Mouse (Mus musculus): ENCODE measurements at regions not wholly inside any gene's neighbourhood (a gene's known extent, or its start where the extent isn't known, plus 50 kb on each side); places are given as distances from the start of the nearest gene placed in this dataset.

DNA sequence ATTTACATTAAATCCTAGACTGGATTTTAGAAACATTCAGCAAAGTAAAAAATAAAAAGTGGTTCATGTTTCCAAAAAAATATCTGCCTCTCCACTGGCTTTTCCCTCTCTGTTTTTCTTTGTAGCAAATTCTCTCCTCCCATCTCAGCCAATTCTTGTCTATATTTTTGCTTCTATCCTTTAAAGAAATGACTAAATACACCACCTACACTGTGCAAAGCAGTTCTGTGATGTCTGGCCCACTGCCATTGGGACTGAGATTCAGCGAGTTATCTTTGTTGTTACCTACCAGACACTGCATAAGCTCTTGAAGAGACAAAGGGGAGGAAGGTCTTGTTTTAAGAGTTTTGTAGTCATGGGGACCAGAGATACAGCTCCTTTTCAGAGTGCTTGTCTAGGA lies 835.8 kb upstream of the Klhl29 start:
- H3K9me3 ChIP-seq (ENCODE audit: control insufficient read depth), result no peaks in the 10 kb centered on the region
- TF ChIP-seq CTCF (IDR thresholded peaks at IDR 0.05; ENCODE audit: low read depth), result no peak
- no peaks in the 10 kb centered on the region for H3K27me3 ChIP-seq (replicated peaks; ENCODE audit: control insufficient read depth, insufficient read depth, low read length)
- H3K4me2 ChIP-seq (replicated peaks; ENCODE audit: low read depth), result no peak overlapping the region
- H3K4me1 ChIP-seq (replicated peaks; ENCODE audit: control insufficient read depth, insufficient read depth, low read length), result no peaks in the 10 kb centered on the region
- 59% methylated on average over 1 of the region's 1 CpGs for WGBS
- no peak for ATAC-seq
- no peaks in the 10 kb centered on the region for H3K36me3 ChIP-seq (ENCODE audit: control insufficient read depth, insufficient read depth)
- no peak overlapping the region for H3K4me3 ChIP-seq (ENCODE audit: low read depth, low read length)
- no peak overlapping the region for H3K9ac ChIP-seq (ENCODE audit: low read depth, low read length)
- H3K27ac ChIP-seq (ENCODE audit: low read depth, low read length), result no peak overlapping the region

DNA sequence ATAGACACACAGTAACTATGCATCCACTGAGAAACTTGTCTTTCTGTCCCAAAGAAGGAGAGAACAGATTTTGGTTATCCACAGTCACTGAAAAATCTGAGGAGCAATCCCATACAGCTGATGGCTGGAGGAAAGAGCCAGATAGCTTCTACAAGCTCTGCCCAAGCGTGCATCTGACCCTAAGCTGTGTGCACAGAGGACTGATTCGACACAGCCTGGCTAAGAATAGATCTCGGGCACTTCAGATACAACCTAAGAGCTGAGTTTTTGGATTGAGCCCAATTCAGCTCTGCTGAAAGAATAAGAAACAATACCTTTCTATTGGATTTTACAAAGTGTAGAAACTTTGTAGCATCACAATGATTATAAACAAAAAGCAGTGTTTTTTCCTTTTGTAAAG lies 813.8 kb upstream of the Klhl29 start:
- Histone ChIP-seq H3K4me3 (ENCODE audit: low read depth, low read length) (no peak overlapping the region), H3K27me3 (replicated peaks; ENCODE audit: control insufficient read depth, insufficient read depth, low read length) (no peaks in the 10 kb centered on the region), H3K9ac (ENCODE audit: low read depth, low read length) (no peak overlapping the region), H3K9me3 (ENCODE audit: control insufficient read depth) (no peaks in the 10 kb centered on the region), H3K4me2 (replicated peaks; ENCODE audit: low read depth) (no peak overlapping the region), H3K27ac (ENCODE audit: low read depth, low read length) (no peak overlapping the region), H3K36me3 (ENCODE audit: control insufficient read depth, insufficient read depth) (no peaks in the 10 kb centered on the region), H3K4me1 (replicated peaks; ENCODE audit: control insufficient read depth, insufficient read depth, low read length) (no peaks in the 10 kb centered on the region)
- no peak for TF ChIP-seq CTCF (IDR thresholded peaks at IDR 0.05; ENCODE audit: low read depth)
- 56% methylated on average over 3 of the region's 3 CpGs for WGBS
- no peak for ATAC-seq

DNA sequence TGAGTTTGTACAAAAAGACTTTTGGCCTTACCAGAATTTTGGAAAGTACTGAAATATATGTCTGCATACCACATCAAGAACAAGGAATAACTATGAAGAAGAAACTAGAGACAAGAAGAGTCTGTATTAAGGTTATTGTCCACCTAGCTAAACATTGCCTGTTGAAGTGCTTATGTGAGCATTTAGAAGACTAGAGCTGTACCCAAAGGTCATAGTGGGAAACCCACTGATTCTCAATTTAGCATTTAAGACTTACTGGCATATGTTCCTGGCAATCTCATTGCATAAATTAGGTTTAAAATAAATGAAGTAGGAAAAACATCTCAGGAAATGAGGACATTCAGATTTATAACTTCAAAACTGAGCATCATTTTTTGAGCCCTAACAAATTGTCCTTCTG lies 793.3 kb upstream of the Klhl29 start:
- Histone ChIP-seq H3K4me1 (replicated peaks; ENCODE audit: control insufficient read depth, insufficient read depth, low read length) (no peaks in the 10 kb centered on the region), H3K9me3 (ENCODE audit: control insufficient read depth) (no peaks in the 10 kb centered on the region), H3K4me3 (ENCODE audit: low read depth, low read length) (no peak overlapping the region), H3K9ac (ENCODE audit: low read depth, low read length) (no peak overlapping the region), H3K4me2 (replicated peaks; ENCODE audit: low read depth) (no peak overlapping the region), H3K27ac (ENCODE audit: low read depth, low read length) (no peak overlapping the region), H3K27me3 (replicated peaks; ENCODE audit: control insufficient read depth, insufficient read depth, low read length) (no peaks in the 10 kb centered on the region), H3K36me3 (ENCODE audit: control insufficient read depth, insufficient read depth) (no peaks in the 10 kb centered on the region)
- no peak for TF ChIP-seq CTCF (IDR thresholded peaks at IDR 0.05; ENCODE audit: low read depth)
- ATAC-seq, result no peak

GRCm38 (mm10) chr12:6154287-6154686 lies 778.8 kb upstream of the Klhl29 start:
- Histone ChIP-seq H3K9ac (ENCODE audit: low read depth, low read length) (no peak overlapping the region), H3K4me2 (replicated peaks; ENCODE audit: low read depth) (no peak overlapping the region), H3K9me3 (ENCODE audit: control insufficient read depth) (no peaks in the 10 kb centered on the region), H3K36me3 (ENCODE audit: control insufficient read depth, insufficient read depth) (no peaks in the 10 kb centered on the region), H3K27ac (ENCODE audit: low read depth, low read length) (no peak overlapping the region), H3K4me3 (ENCODE audit: low read depth, low read length) (no peak overlapping the region), H3K27me3 (replicated peaks; ENCODE audit: control insufficient read depth, insufficient read depth, low read length) (no peaks in the 10 kb centered on the region), H3K4me1 (replicated peaks; ENCODE audit: control insufficient read depth, insufficient read depth, low read length) (no peaks in the 10 kb centered on the region)
- ATAC-seq, result no peak
- no peak for TF ChIP-seq CTCF (IDR thresholded peaks at IDR 0.05; ENCODE audit: low read depth)
- 74% methylated on average over 2 of the region's 2 CpGs for WGBS

GRCm38 (mm10) chr12:6151476-6151875 lies 776.0 kb upstream of the Klhl29 start:
- ATAC-seq, result no peak
- Histone ChIP-seq H3K27me3 (replicated peaks; ENCODE audit: control insufficient read depth, insufficient read depth, low read length) (no peaks in the 10 kb centered on the region), H3K4me2 (replicated peaks; ENCODE audit: low read depth) (no peak overlapping the region), H3K27ac (ENCODE audit: low read depth, low read length) (no peak overlapping the region), H3K4me1 (replicated peaks; ENCODE audit: control insufficient read depth, insufficient read depth, low read length) (no peaks in the 10 kb centered on the region), H3K36me3 (ENCODE audit: control insufficient read depth, insufficient read depth) (no peaks in the 10 kb centered on the region), H3K9ac (ENCODE audit: low read depth, low read length) (no peak overlapping the region), H3K4me3 (ENCODE audit: low read depth, low read length) (no peak overlapping the region), H3K9me3 (ENCODE audit: control insufficient read depth) (no peaks in the 10 kb centered on the region)
- 83% methylated on average over 3 of the region's 3 CpGs for WGBS
- TF ChIP-seq CTCF (IDR thresholded peaks at IDR 0.05; ENCODE audit: low read depth), result no peak

DNA sequence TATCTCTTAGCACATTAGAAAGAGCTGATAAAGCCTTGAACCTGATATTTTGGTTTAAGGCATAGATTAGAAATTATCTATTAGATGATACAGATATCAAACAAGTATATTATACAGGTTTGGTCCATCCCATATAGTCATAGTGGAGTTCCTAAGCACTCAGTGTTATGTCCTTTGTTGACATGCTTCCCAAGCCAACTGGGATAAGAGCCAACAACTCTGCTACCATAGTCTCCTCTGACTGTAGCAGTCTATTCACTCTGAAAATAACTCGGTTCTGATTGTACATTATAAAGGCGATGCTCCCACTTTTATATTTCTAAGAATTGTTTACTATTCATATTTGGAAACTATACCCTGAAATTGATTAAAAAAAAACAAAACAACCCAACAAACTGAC lies 757.0 kb upstream of the Klhl29 start:
- no peak for ATAC-seq
- TF ChIP-seq CTCF (IDR thresholded peaks at IDR 0.05; ENCODE audit: low read depth), result no peak
- Histone ChIP-seq H3K4me1 (replicated peaks; ENCODE audit: control insufficient read depth, insufficient read depth, low read length) (no peaks in the 10 kb centered on the region), H3K36me3 (ENCODE audit: control insufficient read depth, insufficient read depth) (no peaks in the 10 kb centered on the region), H3K27me3 (replicated peaks; ENCODE audit: control insufficient read depth, insufficient read depth, low read length) (no peaks in the 10 kb centered on the region), H3K9me3 (ENCODE audit: control insufficient read depth) (no peaks in the 10 kb centered on the region), H3K4me2 (replicated peaks; ENCODE audit: low read depth) (no peak overlapping the region), H3K27ac (ENCODE audit: low read depth, low read length) (no peak overlapping the region), H3K9ac (ENCODE audit: low read depth, low read length) (no peak overlapping the region), H3K4me3 (ENCODE audit: low read depth, low read length) (no peak overlapping the region)
- 78% methylated on average over 2 of the region's 2 CpGs for WGBS

- Histone ChIP-seq H3K36me3 (ENCODE audit: control insufficient read depth, insufficient read depth) (no peaks in the 10 kb centered on the region), H3K27ac (ENCODE audit: low read depth, low read length) (no peak overlapping the region), H3K9ac (ENCODE audit: low read depth, low read length) (no peak overlapping the region), H3K4me3 (ENCODE audit: low read depth, low read length) (no peak overlapping the region), H3K4me1 (replicated peaks; ENCODE audit: control insufficient read depth, insufficient read depth, low read length) (no peaks in the 10 kb centered on the region), H3K4me2 (replicated peaks; ENCODE audit: low read depth) (no peak overlapping the region), H3K27me3 (replicated peaks; ENCODE audit: control insufficient read depth, insufficient read depth, low read length) (no peaks in the 10 kb centered on the region), H3K9me3 (ENCODE audit: control insufficient read depth) (no peaks in the 10 kb centered on the region)
- WGBS, result 85% methylated on average over 3 of the region's 3 CpGs
- no peak for TF ChIP-seq CTCF (IDR thresholded peaks at IDR 0.05; ENCODE audit: low read depth)
- ATAC-seq, result no peak
These were observed 744.1 kb upstream of the Klhl29 start for GRCm38 (mm10) chr12:6119557-6119956.

Data from intestine, postnatal 0 days (tissue).